Comparison of ENCODE assay signal across 20 mouse cellular contexts in genomic region chr6:31228061-31228460, GRCm38 (mm10).
"Had no signal": no experiment of that assay in that cellular context is flagged by ENCODE, and none has a peak within 500 bp of the region (broad histone marks: within the 10 kb centered on the region; RNA-seq: fewer than 3 reads in every experiment).

No protein-coding gene starts in this region.

- H3K4me3 ChIP-seq: heart, embryonic 13.5 days; heart, embryonic 15.5 days; hindbrain, embryonic 13.5 days; hindbrain, embryonic 15.5 days; layer of hippocampus, adult 2 months; left cerebral cortex, adult 2 months; limb, embryonic 10.5 days; limb, embryonic 12.5 days; liver, embryonic 13.5 days; liver, embryonic 15.5 days had no signal

- DNase-seq: gastrocnemius, postnatal 14 days; gastrocnemius, postnatal 36 days; heart, postnatal 14 days; kidney, adult 11 months; kidney, adult 2 months; kidney, postnatal 10 days; kidney, postnatal 25 days; kidney, postnatal 4 days; liver; liver, embryonic 13.5 days had no signal

- H3K27ac ChIP-seq: heart, embryonic 13.5 days; heart, embryonic 15.5 days; hindbrain, embryonic 13.5 days; hindbrain, embryonic 15.5 days; hindbrain, postnatal 0 days; layer of hippocampus, adult 2 months; left cerebral cortex, adult 2 months; limb, embryonic 10.5 days; limb, embryonic 12.5 days; liver, embryonic 13.5 days; liver, embryonic 15.5 days had no signal

- H3K4me1 ChIP-seq: heart, embryonic 13.5 days; heart, embryonic 15.5 days; limb, embryonic 12.5 days; liver, embryonic 13.5 days; liver, embryonic 15.5 days had no signal
